Mouse (Mus musculus): ENCODE measurements around the gene Gm49721. TPM values are rescaled to one million over a fixed set of nuclear protein-coding genes. Genes with fewer than 3 reads are reported as not detected.
A peak's percentile ranks its signal among the peaks of the same experiment; 100 is the strongest.
"Not testable (repeated sequence)": the region's sequence is repeated elsewhere in the genome, so short reads cannot be mapped to it uniquely, and the experiment has no call there.

Gm49721 gene
- polyA plus RNA-seq, 1 experiment from 2014 or later = 0.37 TPM

DNA sequence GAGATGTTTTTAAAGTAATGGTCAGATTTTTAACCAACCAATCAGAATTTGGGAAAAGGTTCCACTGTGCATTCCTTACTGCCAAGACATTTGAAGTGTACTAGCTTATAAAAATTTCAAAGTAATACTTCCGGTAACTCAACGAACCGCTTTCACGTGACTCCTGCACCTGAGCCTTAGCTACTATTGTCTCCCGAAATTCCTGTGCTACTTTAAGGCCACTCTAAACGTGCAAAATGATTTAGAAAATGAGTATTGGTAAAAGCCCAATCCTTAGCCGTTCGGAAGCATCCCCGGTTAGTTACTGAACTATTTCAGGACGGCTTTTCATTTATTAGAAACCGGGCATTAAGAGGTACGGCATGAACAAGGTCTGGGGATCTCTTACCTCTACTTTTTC lies 18.4 kb upstream of the Gm49721 start:
- not testable (repeated sequence) for H3K27ac ChIP-seq (ENCODE audit: low read depth, low read length); H3K9me3 ChIP-seq (ENCODE audit: control insufficient read depth, low read length); H3K36me3 ChIP-seq (ENCODE audit: control insufficient read depth, insufficient read depth, low read length); H3K4me1 ChIP-seq (ENCODE audit: control insufficient read depth, insufficient read depth, low read length); ATAC-seq (ENCODE audit: insufficient read depth, low FRiP score, low TSS enrichment); H3K27me3 ChIP-seq (ENCODE audit: control insufficient read depth, insufficient read depth, low read length); DNase-seq (ENCODE audit: low spot score)
- peak overlapping the region; percentile 43 for H3K4me3 ChIP-seq (ENCODE audit: low read depth, low read length)
- WGBS = 1% methylated on average over 12 of the region's 12 CpGs
- H3K9ac ChIP-seq (ENCODE audit: low read length) = peak overlapping the region; percentile 47; the same call in 1 of the 2 replicates
- H3K4me2 ChIP-seq (ENCODE audit: low read depth) = peak overlapping the region; percentile 34; the same call in 1 of the 2 replicates

DNA sequence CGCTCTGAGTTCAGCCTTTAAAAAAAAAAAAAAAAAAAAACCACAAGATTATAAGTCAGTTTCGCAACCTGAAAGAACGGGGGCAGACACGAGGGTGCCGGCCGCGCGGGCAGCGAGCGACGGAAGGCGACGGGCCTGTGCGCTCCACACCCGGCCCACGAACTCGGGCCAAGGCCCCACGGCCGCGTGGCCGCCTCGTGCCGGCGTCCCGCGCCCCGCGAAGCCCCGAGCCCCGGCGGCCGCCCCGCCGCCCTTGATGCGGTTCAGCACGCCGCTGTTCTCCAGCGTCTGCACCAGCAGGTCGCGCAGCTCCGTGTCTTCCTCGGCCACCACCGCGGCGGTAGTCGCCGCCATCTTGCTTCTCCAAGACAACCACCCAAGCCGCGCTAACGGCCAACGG lies 17.9 kb upstream of the Gm49721 start, which contains the start of gene Tagap1:
TSS of gene Tagap1 (minus strand) at position 381 of the 400 bp plus-strand sequence.
- not testable (repeated sequence) for H3K36me3 ChIP-seq (ENCODE audit: control insufficient read depth, insufficient read depth, low read length); H3K27me3 ChIP-seq (ENCODE audit: control insufficient read depth, insufficient read depth, low read length); H3K27ac ChIP-seq (ENCODE audit: low read depth, low read length); H3K4me1 ChIP-seq (ENCODE audit: control insufficient read depth, insufficient read depth, low read length); H3K9me3 ChIP-seq (ENCODE audit: control insufficient read depth, low read length); ATAC-seq (ENCODE audit: insufficient read depth, low FRiP score, low TSS enrichment)
- DNase-seq (ENCODE audit: low spot score) = peak; percentile 18
- H3K9ac ChIP-seq (ENCODE audit: low read length) = peak within 1 kb of the TSS; percentile 47
- H3K4me3 ChIP-seq (ENCODE audit: low read depth, low read length) = peak within 1 kb of the TSS; percentile 43
- peak within 1 kb of the TSS; percentile 34; the same call in 1 of the 2 replicates for H3K4me2 ChIP-seq (ENCODE audit: low read depth)
- WGBS = under 1% methylated on average over 41 of the region's 51 CpGs

DNA sequence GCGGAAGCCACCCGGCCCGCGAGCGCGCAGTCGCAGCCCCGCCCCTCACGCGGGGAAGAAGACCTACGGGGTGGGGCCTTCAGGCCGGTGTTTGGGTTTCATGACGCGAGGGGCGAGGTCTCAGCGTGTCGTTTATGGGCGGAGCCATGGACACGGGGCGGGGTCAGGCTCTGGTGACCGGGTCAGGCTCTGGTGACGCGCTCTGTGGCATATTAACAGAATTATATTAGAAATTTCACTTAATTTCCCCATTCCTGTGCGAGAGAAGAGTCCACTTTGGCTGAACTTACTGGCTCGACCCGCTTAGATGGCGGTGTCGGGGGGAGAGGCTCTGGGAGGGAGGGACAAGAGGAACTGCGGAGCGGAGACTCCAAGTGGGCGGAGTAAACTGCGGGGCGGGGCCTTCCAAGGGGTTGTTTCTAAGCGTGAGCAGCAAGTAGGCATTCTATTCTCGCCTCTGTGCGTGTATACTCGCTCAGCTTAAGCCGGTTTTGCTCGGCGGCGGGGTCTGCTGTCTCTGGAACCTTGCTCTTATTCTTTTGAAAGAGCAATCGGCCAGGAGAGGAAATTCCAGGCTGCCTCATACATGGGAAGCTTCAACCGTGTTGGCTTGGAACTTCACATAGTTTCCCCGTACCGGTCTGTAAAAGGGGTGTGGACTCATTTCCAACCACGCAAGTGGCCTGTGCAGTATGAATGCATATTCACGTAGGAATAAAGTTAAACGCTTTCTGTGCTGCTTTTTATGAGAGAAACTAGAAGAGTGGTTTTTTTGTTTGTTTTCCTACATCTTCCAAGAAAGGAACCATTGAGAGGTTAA lies 17.3 kb upstream of the Gm49721 start:
- Histone ChIP-seq H3K4me2 (ENCODE audit: low read depth) (peak overlapping the region; percentile 27; the same call in 1 of the 2 replicates), H3K4me3 (ENCODE audit: low read depth, low read length) (peak overlapping the region; percentile 43)
- H3K27me3 ChIP-seq (ENCODE audit: control insufficient read depth, insufficient read depth, low read length); H3K9me3 ChIP-seq (ENCODE audit: control insufficient read depth, low read length); H3K4me1 ChIP-seq (ENCODE audit: control insufficient read depth, insufficient read depth, low read length); H3K9ac ChIP-seq (ENCODE audit: low read length); H3K36me3 ChIP-seq (ENCODE audit: control insufficient read depth, insufficient read depth, low read length); H3K27ac ChIP-seq (ENCODE audit: low read depth, low read length): not testable (repeated sequence)
- 2% methylated on average over 15 of the region's 48 CpGs for WGBS
- DNase-seq (ENCODE audit: low spot score) (peak; percentile 15), ATAC-seq (ENCODE audit: insufficient read depth, low FRiP score, low TSS enrichment) (peak; percentile 97)

DNA sequence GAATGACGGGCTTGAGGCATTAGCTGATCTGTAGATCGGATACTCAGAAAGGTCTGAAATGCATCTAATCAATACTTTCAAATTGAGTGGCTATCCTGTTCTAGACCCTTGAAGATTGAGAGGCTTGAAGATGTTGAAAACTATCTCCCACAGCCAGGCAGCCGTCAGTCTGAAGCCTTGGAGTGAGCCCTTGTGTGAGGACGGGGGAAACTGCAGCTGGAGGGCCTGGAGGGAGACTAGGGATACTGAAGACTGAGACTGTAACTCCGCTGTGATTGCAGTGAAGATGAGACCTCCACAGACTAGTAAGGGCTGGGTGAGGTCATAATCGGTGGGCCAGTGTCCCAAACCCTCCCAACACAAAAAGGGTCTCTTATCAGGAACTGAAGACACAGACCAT lies 16.4 kb upstream of the Gm49721 start:
- not testable (repeated sequence) for H3K27me3 ChIP-seq (ENCODE audit: control insufficient read depth, insufficient read depth, low read length); H3K9me3 ChIP-seq (ENCODE audit: control insufficient read depth, low read length); H3K4me3 ChIP-seq (ENCODE audit: low read depth, low read length); H3K9ac ChIP-seq (ENCODE audit: low read length); H3K4me1 ChIP-seq (ENCODE audit: control insufficient read depth, insufficient read depth, low read length); DNase-seq (ENCODE audit: low spot score); ATAC-seq (ENCODE audit: insufficient read depth, low FRiP score, low TSS enrichment); H3K36me3 ChIP-seq (ENCODE audit: control insufficient read depth, insufficient read depth, low read length); H3K27ac ChIP-seq (ENCODE audit: low read depth, low read length); H3K4me2 ChIP-seq (ENCODE audit: low read depth)
- whole genome bisulfite sequencing = 59% methylated on average over 3 of the region's 6 CpGs

DNA sequence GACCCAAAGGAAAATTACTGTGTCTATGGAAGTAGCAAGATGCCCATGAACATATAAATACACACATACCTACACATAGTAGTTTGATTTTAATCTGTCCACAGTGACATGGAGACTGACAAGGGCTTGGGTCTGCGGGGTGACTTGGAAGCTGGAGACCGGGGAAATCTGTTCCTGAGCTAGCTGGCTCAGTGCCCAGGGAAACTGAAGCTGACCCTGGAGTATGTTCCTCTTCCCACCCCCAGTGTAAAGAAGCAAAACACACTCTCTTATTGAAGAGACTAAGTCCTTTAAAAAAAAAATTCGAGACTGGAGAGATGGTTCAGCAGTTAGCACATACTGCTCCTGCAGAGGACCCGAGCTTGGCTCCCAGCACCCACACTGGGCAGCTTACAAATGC lies 15.8 kb upstream of the Gm49721 start:
- H3K36me3 ChIP-seq (ENCODE audit: control insufficient read depth, insufficient read depth, low read length); H3K9ac ChIP-seq (ENCODE audit: low read length); H3K4me3 ChIP-seq (ENCODE audit: low read depth, low read length); ATAC-seq (ENCODE audit: insufficient read depth, low FRiP score, low TSS enrichment); H3K27ac ChIP-seq (ENCODE audit: low read depth, low read length); H3K9me3 ChIP-seq (ENCODE audit: control insufficient read depth, low read length); H3K27me3 ChIP-seq (ENCODE audit: control insufficient read depth, insufficient read depth, low read length); DNase-seq (ENCODE audit: low spot score); H3K4me1 ChIP-seq (ENCODE audit: control insufficient read depth, insufficient read depth, low read length); H3K4me2 ChIP-seq (ENCODE audit: low read depth): not testable (repeated sequence)
- WGBS = 82% methylated on average over 4 of the region's 4 CpGs

DNA sequence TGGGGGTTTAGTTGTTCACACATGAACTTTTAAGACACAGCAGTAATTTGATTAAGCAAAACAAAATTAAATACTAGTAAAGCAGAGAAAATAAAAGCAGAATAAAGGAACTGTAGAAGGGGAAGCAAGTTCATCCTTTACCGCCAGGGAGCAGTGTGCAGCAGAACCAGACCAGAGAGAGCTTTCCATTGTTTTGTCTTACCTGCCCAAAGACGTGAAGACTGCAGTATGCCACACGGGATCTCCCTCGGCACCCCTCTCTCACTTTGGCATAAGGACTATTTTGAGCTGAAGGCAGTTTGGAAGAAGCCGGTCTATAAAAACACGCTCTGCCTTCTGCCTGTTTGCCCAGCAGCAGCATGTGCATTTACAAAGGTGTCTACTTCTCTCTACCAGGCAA lies 13.3 kb upstream of the Gm49721 start:
- H3K27me3 ChIP-seq (ENCODE audit: control insufficient read depth, insufficient read depth, low read length); H3K9ac ChIP-seq (ENCODE audit: low read length); H3K9me3 ChIP-seq (ENCODE audit: control insufficient read depth, low read length); H3K4me2 ChIP-seq (ENCODE audit: low read depth); H3K36me3 ChIP-seq (ENCODE audit: control insufficient read depth, insufficient read depth, low read length); H3K4me1 ChIP-seq (ENCODE audit: control insufficient read depth, insufficient read depth, low read length); ATAC-seq (ENCODE audit: insufficient read depth, low FRiP score, low TSS enrichment); H3K27ac ChIP-seq (ENCODE audit: low read depth, low read length); H3K4me3 ChIP-seq (ENCODE audit: low read depth, low read length): not testable (repeated sequence)
- 3% methylated on average over 4 of the region's 6 CpGs for WGBS
- DNase-seq (ENCODE audit: low spot score) = peak; percentile 16

DNA sequence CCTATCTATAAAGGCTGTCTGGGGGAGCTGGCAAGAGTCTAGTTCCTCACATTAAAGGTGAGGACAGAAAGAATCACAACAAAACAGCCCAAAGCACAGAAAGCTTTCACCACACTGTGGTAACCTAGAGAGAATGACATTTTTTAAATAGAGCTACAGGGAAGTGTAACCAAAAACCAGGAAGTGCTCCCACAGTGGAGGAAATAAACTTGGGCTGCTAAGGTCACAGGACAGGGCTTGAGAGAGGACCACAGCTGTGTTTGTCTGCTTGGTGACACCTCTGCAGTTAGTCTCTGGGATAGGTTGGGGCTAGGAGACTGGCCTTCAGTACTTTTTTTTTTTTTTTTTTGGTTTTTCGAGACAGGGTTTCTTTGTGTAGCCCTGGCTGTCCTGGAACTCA lies 11.0 kb upstream of the Gm49721 start:
- ATAC-seq (ENCODE audit: insufficient read depth, low FRiP score, low TSS enrichment) = not testable (repeated sequence)

DNA sequence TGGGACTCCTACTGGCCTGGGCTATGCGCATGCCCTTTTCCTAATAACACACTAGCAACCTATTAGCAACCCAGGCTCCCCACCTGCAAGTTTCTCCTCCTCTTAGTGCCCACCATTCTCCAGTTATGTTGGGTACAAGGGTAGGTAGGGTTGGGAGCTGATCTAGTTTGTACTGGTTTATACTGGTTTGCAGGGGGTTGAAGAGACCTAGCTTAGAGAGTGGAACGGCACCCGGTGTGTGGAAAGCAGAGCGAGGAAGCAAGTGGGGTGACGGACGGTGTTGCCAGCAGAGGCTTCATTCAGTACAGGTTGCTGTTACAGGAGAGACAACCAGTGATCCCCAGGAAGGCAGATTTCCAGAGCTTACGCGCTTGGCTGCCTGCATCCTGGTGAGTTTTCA lies 8.4 kb upstream of the Gm49721 start, which contains the start of gene Rnaset2b:
TSS of gene Rnaset2b (plus strand) at position 301 of the 400 bp plus-strand sequence.
- H3K27ac ChIP-seq (ENCODE audit: low read depth, low read length); ATAC-seq (ENCODE audit: insufficient read depth, low FRiP score, low TSS enrichment); DNase-seq (ENCODE audit: low spot score); H3K4me2 ChIP-seq (ENCODE audit: low read depth); H3K27me3 ChIP-seq (ENCODE audit: control insufficient read depth, insufficient read depth, low read length); H3K4me1 ChIP-seq (ENCODE audit: control insufficient read depth, insufficient read depth, low read length); H3K9me3 ChIP-seq (ENCODE audit: control insufficient read depth, low read length); H3K4me3 ChIP-seq (ENCODE audit: low read depth, low read length); H3K36me3 ChIP-seq (ENCODE audit: control insufficient read depth, insufficient read depth, low read length); H3K9ac ChIP-seq (ENCODE audit: low read length): not testable (repeated sequence)
- WGBS = no CpG with 5 or more reads among the region's 8 CpGs

More for the DNA sequence above, 11.0 kb upstream of the Gm49721 start:
- not testable (repeated sequence) for H3K36me3 ChIP-seq (ENCODE audit: control insufficient read depth, insufficient read depth, low read length); H3K4me2 ChIP-seq (ENCODE audit: low read depth); H3K4me3 ChIP-seq (ENCODE audit: low read depth, low read length); H3K9ac ChIP-seq (ENCODE audit: low read length); H3K27me3 ChIP-seq (ENCODE audit: control insufficient read depth, insufficient read depth, low read length); DNase-seq (ENCODE audit: low spot score); H3K4me1 ChIP-seq (ENCODE audit: control insufficient read depth, insufficient read depth, low read length); H3K27ac ChIP-seq (ENCODE audit: low read depth, low read length); H3K9me3 ChIP-seq (ENCODE audit: control insufficient read depth, low read length)
- whole genome bisulfite sequencing = 57% methylated on average over 1 of the region's 1 CpGs

DNA sequence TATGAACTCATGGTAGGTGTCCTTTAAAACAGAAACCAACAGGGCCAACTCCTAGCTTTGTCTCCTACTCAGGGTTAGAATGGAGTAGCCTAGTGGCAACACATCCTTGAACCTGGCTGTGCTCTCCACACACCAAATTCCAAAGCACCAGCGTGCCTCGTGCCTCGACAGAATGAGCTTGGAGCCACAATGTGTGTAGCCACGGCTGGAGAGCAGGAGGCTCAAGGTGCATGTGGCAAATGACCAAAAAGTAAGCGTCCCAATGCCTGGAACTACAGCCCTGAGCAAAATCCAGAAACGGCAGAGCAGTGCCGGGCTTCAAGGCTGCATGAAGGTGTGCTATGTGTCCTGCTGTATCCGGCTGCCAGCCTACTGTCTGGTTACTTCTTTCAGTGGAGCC lies 7.5 kb upstream of the Gm49721 start:
- H3K36me3 ChIP-seq (ENCODE audit: control insufficient read depth, insufficient read depth, low read length); H3K27ac ChIP-seq (ENCODE audit: low read depth, low read length); H3K4me3 ChIP-seq (ENCODE audit: low read depth, low read length); DNase-seq (ENCODE audit: low spot score); H3K9me3 ChIP-seq (ENCODE audit: control insufficient read depth, low read length); H3K4me2 ChIP-seq (ENCODE audit: low read depth); ATAC-seq (ENCODE audit: insufficient read depth, low FRiP score, low TSS enrichment); H3K27me3 ChIP-seq (ENCODE audit: control insufficient read depth, insufficient read depth, low read length); H3K4me1 ChIP-seq (ENCODE audit: control insufficient read depth, insufficient read depth, low read length); H3K9ac ChIP-seq (ENCODE audit: low read length): not testable (repeated sequence)
- 87% methylated on average over 8 of the region's 8 CpGs for WGBS
